Comparison of ENCODE assay signal across 24 mouse cellular contexts in genomic region chr9:64940731-64941346, GRCm38 (mm10). TPM values are rescaled to one million over a fixed set of nuclear protein-coding genes. Genes with fewer than 3 reads are reported as not detected.
DNase-seq lines count a peak whose midpoint lies in the region; ATAC-seq and TF ChIP-seq lines count a peak whose summit lies in the region.
"Had no signal": no experiment of that assay in that cellular context is flagged by ENCODE, and none has a peak within 500 bp of the region (broad histone marks: within the 10 kb centered on the region; RNA-seq: fewer than 3 reads in every experiment).

No protein-coding gene starts in this region.

- H3K4me1 ChIP-seq in embryonic facial prominence, embryonic 13.5 days: peaks cover 12% of the 10 kb centered on the region
- 0 out of 2 replicates have a peak, but pooled peaks cover 7% of the 10 kb centered on the region for H3K4me1 ChIP-seq in embryonic facial prominence, embryonic 10.5 days
- H3K4me1 ChIP-seq in heart, embryonic 15.5 days (replicated peaks): peaks cover 15% of the 10 kb centered on the region
- H3K4me1 ChIP-seq in lung, embryonic 16.5 days (replicated peaks; ENCODE audit: control insufficient read depth, insufficient read depth, low read length): peaks cover 14% of the 10 kb centered on the region
- 0 out of 2 replicates have a peak, but pooled peaks cover 3% of the 10 kb centered on the region for H3K4me1 ChIP-seq in stomach, embryonic 16.5 days (ENCODE audit: control insufficient read depth, insufficient read depth, low read length)
- no peaks in the 10 kb centered on the region for H3K4me1 ChIP-seq in thymus, adult 2 months (replicated peaks; ENCODE audit: control insufficient read depth, insufficient read depth, low read length)
- H3K4me1 ChIP-seq: forebrain, embryonic 12.5 days; hindbrain, embryonic 15.5 days; midbrain, embryonic 12.5 days had no signal

- H3K9me3 ChIP-seq in embryonic facial prominence, embryonic 13.5 days: no peaks in the 10 kb centered on the region
- no peaks in the 10 kb centered on the region for H3K9me3 ChIP-seq in embryonic facial prominence, embryonic 10.5 days
- no peaks in the 10 kb centered on the region for H3K9me3 ChIP-seq in heart, embryonic 15.5 days (replicated peaks)
- H3K9me3 ChIP-seq in lung, embryonic 16.5 days (ENCODE audit: control insufficient read depth, low read length): no peaks in the 10 kb centered on the region
- H3K9me3 ChIP-seq in stomach, embryonic 16.5 days (replicated peaks; ENCODE audit: control insufficient read depth, low read length): no peaks in the 10 kb centered on the region
- H3K9me3 ChIP-seq: forebrain, embryonic 12.5 days; hindbrain, embryonic 15.5 days; kidney, embryonic 15.5 days; midbrain, embryonic 12.5 days had no signal

- no peak for TF ChIP-seq POLR2A in thymus, adult 2 months (IDR thresholded peaks at IDR 0.05; ENCODE audit: control insufficient read depth, extremely low read depth, insufficient read depth, low read length, poor library complexity)

- no peak for TF ChIP-seq CTCF in thymus, adult 2 months (IDR thresholded peaks at IDR 0.05; ENCODE audit: borderline replicate concordance, control insufficient read depth, extremely low read depth, insufficient read depth, low read length, poor library complexity)

- ATAC-seq in embryonic facial prominence, embryonic 13.5 days (ENCODE audit: insufficient number of reproducible peaks, insufficient read depth, low FRiP score, low TSS enrichment, low read depth): no peak
- ATAC-seq in heart, embryonic 15.5 days (replicated peaks; ENCODE audit: insufficient number of reproducible peaks, insufficient read depth, low FRiP score, low read depth): no peak
- ATAC-seq in lung, embryonic 16.5 days (ENCODE audit: low read depth): peak; percentile 29; the same call in 1 of the 2 replicates
- ATAC-seq in stomach, embryonic 16.5 days (ENCODE audit: insufficient read depth, low FRiP score): peak; percentile 61
- ATAC-seq: liver, postnatal 0 days had no signal

- DNase-seq in embryonic facial prominence, embryonic 10.5 days (ENCODE audit: low spot score): no peak
- DNase-seq in heart, adult 8-10 months (ENCODE audit: low spot score): no peak
- no peak for DNase-seq in lung, postnatal 10 days
- no peak for DNase-seq in thymus, adult 2 months
- DNase-seq: adrenal gland, postnatal 14 days; cerebellum, adult 9-10 months; gastrocnemius, postnatal 36 days; kidney, adult 11 months; kidney, postnatal 4 days; liver, postnatal 0 days; right cerebral cortex, postnatal 14 days; thymus, postnatal 36 days had no signal

- H3K36me3 ChIP-seq in embryonic facial prominence, embryonic 13.5 days: no peaks in the 10 kb centered on the region
- H3K36me3 ChIP-seq in embryonic facial prominence, embryonic 10.5 days (replicated peaks): no peaks in the 10 kb centered on the region
- no peaks in the 10 kb centered on the region for H3K36me3 ChIP-seq in heart, embryonic 15.5 days
- no peaks in the 10 kb centered on the region for H3K36me3 ChIP-seq in lung, embryonic 16.5 days (ENCODE audit: control insufficient read depth, insufficient read depth, low read length)
- no peaks in the 10 kb centered on the region for H3K36me3 ChIP-seq in stomach, embryonic 16.5 days (ENCODE audit: control insufficient read depth, insufficient read depth, low read length)
- no peaks in the 10 kb centered on the region for H3K36me3 ChIP-seq in thymus, adult 2 months (ENCODE audit: control insufficient read depth, insufficient read depth, low read length)
- H3K36me3 ChIP-seq: forebrain, embryonic 12.5 days; hindbrain, embryonic 15.5 days; kidney, embryonic 15.5 days; midbrain, embryonic 12.5 days had no signal

- H3K27ac ChIP-seq in embryonic facial prominence, embryonic 13.5 days: 0 out of 2 replicates have a peak overlapping the region, but pooled peaks have one; percentile 1
- H3K27ac ChIP-seq in embryonic facial prominence, embryonic 10.5 days (replicated peaks): no peak overlapping the region
- H3K27ac ChIP-seq in heart, embryonic 15.5 days: peak overlapping the region; percentile 32; the same call in 1 of the 2 replicates
- H3K27ac ChIP-seq in lung, embryonic 16.5 days (ENCODE audit: low read length): peak overlapping the region; percentile 77
- peak overlapping the region; percentile 61 for H3K27ac ChIP-seq in stomach, embryonic 16.5 days (ENCODE audit: low read length)
- H3K27ac ChIP-seq in thymus, adult 2 months (ENCODE audit: control insufficient read depth, insufficient read depth, low read length): no peak overlapping the region
- H3K27ac ChIP-seq: forebrain, embryonic 12.5 days; hindbrain, embryonic 15.5 days; kidney, embryonic 15.5 days; midbrain, embryonic 12.5 days had no signal

- 59% methylated on average over 11 of the region's 11 CpGs for WGBS in embryonic facial prominence, embryonic 13.5 days
- 80% methylated on average over 11 of the region's 11 CpGs for WGBS in embryonic facial prominence, embryonic 10.5 days
- 49% methylated on average over 11 of the region's 11 CpGs for WGBS in heart, embryonic 15.5 days
- 35% methylated on average over 11 of the region's 11 CpGs for WGBS in lung, embryonic 16.5 days
- WGBS in stomach, embryonic 16.5 days: 54% methylated on average over 11 of the region's 11 CpGs
- 74% methylated on average over 11 of the region's 11 CpGs for WGBS in thymus, adult 2 months

- no peak overlapping the region for H3K9ac ChIP-seq in embryonic facial prominence, embryonic 13.5 days
- no peak overlapping the region for H3K9ac ChIP-seq in heart, embryonic 15.5 days
- H3K9ac ChIP-seq in lung, embryonic 16.5 days (ENCODE audit: low read length): 0 out of 2 replicates have a peak overlapping the region, but pooled peaks have one; percentile 25
- H3K9ac ChIP-seq in stomach, embryonic 16.5 days (ENCODE audit: low read length): no peak overlapping the region
- H3K9ac ChIP-seq: forebrain, embryonic 12.5 days; hindbrain, embryonic 15.5 days; kidney, embryonic 15.5 days; liver, postnatal 0 days; midbrain, embryonic 12.5 days had no signal

- no peak overlapping the region for H3K4me2 ChIP-seq in embryonic facial prominence, embryonic 13.5 days
- no peak overlapping the region for H3K4me2 ChIP-seq in heart, embryonic 15.5 days
- H3K4me2 ChIP-seq in lung, embryonic 16.5 days (ENCODE audit: low read depth, low read length): no peak overlapping the region
- H3K4me2 ChIP-seq in stomach, embryonic 16.5 days (ENCODE audit: low read depth, low read length): no peak overlapping the region
- H3K4me2 ChIP-seq: forebrain, embryonic 12.5 days; hindbrain, embryonic 15.5 days; kidney, embryonic 15.5 days; liver, embryonic 11.5 days; midbrain, embryonic 12.5 days had no signal

- H3K4me3 ChIP-seq in embryonic facial prominence, embryonic 13.5 days: no peak overlapping the region
- H3K4me3 ChIP-seq in embryonic facial prominence, embryonic 10.5 days: no peak overlapping the region
- no peak overlapping the region for H3K4me3 ChIP-seq in heart, embryonic 15.5 days
- no peak overlapping the region for H3K4me3 ChIP-seq in lung, embryonic 16.5 days (ENCODE audit: low read length)
- no peak overlapping the region for H3K4me3 ChIP-seq in stomach, embryonic 16.5 days (replicated peaks; ENCODE audit: low read length)
- no peak overlapping the region for H3K4me3 ChIP-seq in thymus, adult 2 months (ENCODE audit: control insufficient read depth, insufficient read depth, low read length)
- H3K4me3 ChIP-seq: forebrain, embryonic 12.5 days; hindbrain, embryonic 15.5 days; kidney, embryonic 15.5 days; midbrain, embryonic 12.5 days had no signal

- peaks cover 33% of the 10 kb centered on the region for H3K27me3 ChIP-seq in embryonic facial prominence, embryonic 13.5 days
- H3K27me3 ChIP-seq in embryonic facial prominence, embryonic 10.5 days (replicated peaks; ENCODE audit: low read depth, poor library complexity, severe bottlenecking): peaks cover 42% of the 10 kb centered on the region
- peaks cover 13% of the 10 kb centered on the region for H3K27me3 ChIP-seq in heart, embryonic 15.5 days
- no peaks in the 10 kb centered on the region for H3K27me3 ChIP-seq in lung, embryonic 16.5 days (ENCODE audit: control insufficient read depth, insufficient read depth, low read depth, low read length)
- 0 out of 2 replicates have a peak, but pooled peaks cover 5% of the 10 kb centered on the region for H3K27me3 ChIP-seq in stomach, embryonic 16.5 days (ENCODE audit: control insufficient read depth, insufficient read depth, low read length)
- H3K27me3 ChIP-seq in thymus, adult 2 months (ENCODE audit: control insufficient read depth, insufficient read depth, low read length): no peaks in the 10 kb centered on the region
- H3K27me3 ChIP-seq: hindbrain, embryonic 15.5 days had no signal

RNA-seq across cellular contexts. Expression of gene Slc24a1, which starts 10.6 kb away (rescaled TPM):
- not detected in 2 replicates for polyA plus RNA-seq in embryonic facial prominence, embryonic 13.5 days (2015; fragmentation: Nextera tagmentation; extraction: Ambion mirVana)
- polyA plus RNA-seq in embryonic facial prominence, embryonic 10.5 days (2016; fragmentation: Nextera tagmentation; extraction: Ambion mirVana): 0.02 and 0.04 TPM in 2 replicates
- polyA plus RNA-seq in heart, embryonic 15.5 days (2015; fragmentation: Nextera tagmentation; extraction: Ambion mirVana): 0.03 and 0.04 TPM in 2 replicates
- under 1 TPM; 0.09 to 0.20 (median 0.14) TPM for total RNA-seq in heart, adult 8-10 months (2022)
- 0.06 and 0.08 TPM in 2 replicates for polyA plus RNA-seq in lung, embryonic 16.5 days (2015; fragmentation: Nextera tagmentation; extraction: Ambion mirVana)
- polyA plus RNA-seq in stomach, embryonic 16.5 days (2015; fragmentation: Nextera tagmentation; extraction: Ambion mirVana): 0.06 and 0.11 TPM in 2 replicates
- 0.05 TPM in 1 of 2 replicates, not detected in the other for polyA plus RNA-seq in thymus, adult 2 months (2012; rRNA removed)
- total RNA-seq: hematopoietic stem cell, adult 5-6 weeks; megakaryocyte progenitor cell, adult 5-6 weeks had no signal
- polyA plus RNA-seq: midbrain, embryonic 12.5 days; neural tube, embryonic 11.5 days had no signal

RNA-seq across cellular contexts. Expression of gene Ints14, which starts 19.9 kb away (rescaled TPM):
- polyA plus RNA-seq in embryonic facial prominence, embryonic 13.5 days (2015; fragmentation: Nextera tagmentation; extraction: Ambion mirVana): 51.6 and 58.3 TPM in 2 replicates
- polyA plus RNA-seq in embryonic facial prominence, embryonic 10.5 days (2016; fragmentation: Nextera tagmentation; extraction: Ambion mirVana): 67.3 and 71.4 TPM in 2 replicates
- 32.5 and 36.9 TPM in 2 replicates for polyA plus RNA-seq in heart, embryonic 15.5 days (2015; fragmentation: Nextera tagmentation; extraction: Ambion mirVana)
- total RNA-seq in heart, adult 8-10 months (2022): 10 to 100 TPM; 12.8 to 17.2 (median 14.2) TPM
- 53.2 and 55.8 TPM in 2 replicates for polyA plus RNA-seq in lung, embryonic 16.5 days (2015; fragmentation: Nextera tagmentation; extraction: Ambion mirVana)
- 46.2 and 46.5 TPM in 2 replicates for polyA plus RNA-seq in stomach, embryonic 16.5 days (2015; fragmentation: Nextera tagmentation; extraction: Ambion mirVana)
- 24.0 and 28.3 TPM in 2 replicates for polyA plus RNA-seq in thymus, adult 2 months (2012; rRNA removed)

Comparison
In these comparisons a context has a peak if more than half of its experiments do, and no peak if none do; other contexts are left out.
1. H3K27ac ChIP-seq: peak in embryonic facial prominence, embryonic 13.5 days (single experiment), heart, embryonic 15.5 days (single experiment), lung, embryonic 16.5 days (single experiment) and stomach, embryonic 16.5 days (single experiment); none in embryonic facial prominence, embryonic 10.5 days (single experiment) and thymus, adult 2 months (single experiment).
2. ATAC-seq: peak in lung, embryonic 16.5 days (single experiment) and stomach, embryonic 16.5 days (single experiment); none in embryonic facial prominence, embryonic 13.5 days (single experiment) and heart, embryonic 15.5 days (single experiment).